ENCODE assay signal across 16 mouse cellular contexts in genomic region chr2:128491217-128491877, GRCm38 (mm10).
"Had no signal": no experiment of that assay in that cellular context is flagged by ENCODE, and none has a peak within 500 bp of the region (broad histone marks: within the 10 kb centered on the region; RNA-seq: fewer than 3 reads in every experiment).

No protein-coding gene starts in this region.

- H3K9me3 ChIP-seq: liver, embryonic 13.5 days; midbrain, embryonic 12.5 days; midbrain, embryonic 15.5 days; neural tube, embryonic 12.5 days; neural tube, embryonic 15.5 days; stomach, embryonic 15.5 days had no signal

- H3K36me3 ChIP-seq: liver, embryonic 13.5 days; midbrain, embryonic 12.5 days; midbrain, embryonic 15.5 days; neural tube, embryonic 12.5 days; neural tube, embryonic 15.5 days; stomach, embryonic 15.5 days had no signal

- H3K4me1 ChIP-seq: liver, embryonic 13.5 days; midbrain, embryonic 12.5 days; midbrain, embryonic 15.5 days; neural tube, embryonic 12.5 days; neural tube, embryonic 15.5 days; stomach, embryonic 15.5 days had no signal

- H3K27me3 ChIP-seq: liver, embryonic 13.5 days; midbrain, embryonic 12.5 days; midbrain, embryonic 15.5 days; neural tube, embryonic 12.5 days; neural tube, embryonic 15.5 days; stomach, embryonic 15.5 days had no signal

- ATAC-seq: intestine, postnatal 0 days; midbrain, embryonic 15.5 days had no signal

- H3K4me3 ChIP-seq: left cerebral cortex, adult 2 months; liver, embryonic 13.5 days; midbrain, embryonic 12.5 days; midbrain, embryonic 15.5 days; neural tube, embryonic 12.5 days; neural tube, embryonic 15.5 days; stomach, embryonic 15.5 days had no signal

- DNase-seq: layer of hippocampus, postnatal 36 days; liver, embryonic 13.5 days; lung, adult 2 months; lung, postnatal 14 days; lung, postnatal 4 days; right cerebral cortex, adult 18-20 months; right cerebral cortex, postnatal 14 days; spleen, adult 18-20 months; thymus, postnatal 25 days had no signal

- H3K4me2 ChIP-seq: liver, embryonic 13.5 days; midbrain, embryonic 12.5 days; midbrain, embryonic 15.5 days; neural tube, embryonic 12.5 days; neural tube, embryonic 15.5 days; stomach, embryonic 15.5 days had no signal

- H3K27ac ChIP-seq: left cerebral cortex, adult 2 months; liver, embryonic 13.5 days; midbrain, embryonic 12.5 days; midbrain, embryonic 15.5 days; neural tube, embryonic 12.5 days; neural tube, embryonic 15.5 days; stomach, embryonic 15.5 days had no signal

- H3K9ac ChIP-seq: liver, embryonic 13.5 days; midbrain, embryonic 12.5 days; midbrain, embryonic 15.5 days; neural tube, embryonic 12.5 days; neural tube, embryonic 15.5 days; stomach, embryonic 15.5 days had no signal
